Mouse (Mus musculus): Measurements from ENCODE around the gene Ankrd44. TPM values are rescaled to one million over a fixed set of nuclear protein-coding genes. Genes with fewer than 3 reads are reported as not detected.

Ankrd44 gene
- polyA plus RNA-seq, 1 experiment = 5.2 TPM

DNA sequence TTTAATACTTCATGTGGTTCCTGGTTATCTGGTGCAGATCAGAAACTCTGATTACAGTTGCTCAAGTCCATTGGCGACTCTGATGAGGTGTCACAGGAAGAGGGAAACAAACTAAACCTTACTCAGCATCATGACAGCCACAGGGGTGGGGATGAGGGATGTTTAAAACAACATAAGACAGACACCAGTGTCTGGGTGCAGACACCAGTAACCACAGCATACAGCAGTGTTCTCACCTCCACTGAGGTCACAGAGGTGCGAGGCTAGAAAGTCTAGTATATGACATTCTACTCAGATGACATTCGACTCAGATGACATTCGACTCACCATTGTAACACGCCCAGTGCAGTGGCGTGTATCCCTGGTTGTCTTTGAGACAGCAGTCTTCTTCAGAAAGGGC is 265.5 kb downstream of the Ankrd44 start:
- no peaks in the 10 kb centered on the region for H3K4me1 ChIP-seq (ENCODE audit: control insufficient read depth, insufficient read depth, low read length)
- H3K36me3 ChIP-seq (ENCODE audit: control insufficient read depth, insufficient read depth, low read length, poor library complexity, severe bottlenecking) = no peaks in the 10 kb centered on the region
- H3K9ac ChIP-seq (ENCODE audit: low read depth, poor library complexity, severe bottlenecking) = no peak overlapping the region
- TF ChIP-seq CTCF (IDR thresholded peaks at IDR 0.05; ENCODE audit: low read depth, low read length) (no peak), EP300 (IDR thresholded peaks at IDR 0.05; ENCODE audit: insufficient read depth, low read depth, low read length) (no peak), POLR2A (IDR thresholded peaks at IDR 0.05; ENCODE audit: insufficient read depth, low read length) (no peak)
- H3K27me3 ChIP-seq (ENCODE audit: control insufficient read depth, insufficient read depth, low read length, poor library complexity, severe bottlenecking) = no peaks in the 10 kb centered on the region
- no peaks in the 10 kb centered on the region for H3K9me3 ChIP-seq (replicated peaks; ENCODE audit: control insufficient read depth, insufficient read depth, low read length, poor library complexity, severe bottlenecking)
- H3K4me3 ChIP-seq (ENCODE audit: low read depth, low read length) = no peak overlapping the region
- H3K27ac ChIP-seq (ENCODE audit: insufficient read depth, low read length) = no peak overlapping the region

DNA sequence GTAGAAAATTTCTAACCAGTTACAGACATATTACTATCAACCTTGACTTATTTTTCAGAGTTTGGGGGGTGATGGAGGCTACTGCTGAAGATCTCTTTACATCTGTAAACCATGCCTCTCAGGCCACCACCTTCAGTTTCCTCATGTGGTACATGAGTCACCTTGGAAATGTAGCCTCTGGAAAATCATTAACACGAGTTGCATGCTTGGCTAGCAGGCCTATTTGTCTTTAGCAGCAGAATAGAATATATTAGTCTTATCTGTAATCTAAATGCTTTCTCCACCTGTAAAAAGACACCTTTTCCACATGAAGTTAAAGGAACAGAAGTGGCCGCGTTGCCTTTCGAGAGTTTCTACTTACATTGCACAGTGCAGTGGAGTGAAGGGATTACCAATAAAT is 267.6 kb downstream of the Ankrd44 start:
- H3K27me3 ChIP-seq (ENCODE audit: control insufficient read depth, insufficient read depth, low read length, poor library complexity, severe bottlenecking) = no peaks in the 10 kb centered on the region
- no peaks in the 10 kb centered on the region for H3K4me1 ChIP-seq (ENCODE audit: control insufficient read depth, insufficient read depth, low read length)
- no peaks in the 10 kb centered on the region for H3K36me3 ChIP-seq (ENCODE audit: control insufficient read depth, insufficient read depth, low read length, poor library complexity, severe bottlenecking)
- TF ChIP-seq CTCF (IDR thresholded peaks at IDR 0.05; ENCODE audit: low read depth, low read length) = no peak
- TF ChIP-seq POLR2A (IDR thresholded peaks at IDR 0.05; ENCODE audit: insufficient read depth, low read length) = no peak
- no peak for TF ChIP-seq EP300 (IDR thresholded peaks at IDR 0.05; ENCODE audit: insufficient read depth, low read depth, low read length)
- H3K9ac ChIP-seq (ENCODE audit: low read depth, poor library complexity, severe bottlenecking) = no peak overlapping the region
- no peaks in the 10 kb centered on the region for H3K9me3 ChIP-seq (replicated peaks; ENCODE audit: control insufficient read depth, insufficient read depth, low read length, poor library complexity, severe bottlenecking)
- H3K27ac ChIP-seq (ENCODE audit: insufficient read depth, low read length) = no peak overlapping the region
- H3K4me3 ChIP-seq (ENCODE audit: low read depth, low read length) = no peak overlapping the region

DNA sequence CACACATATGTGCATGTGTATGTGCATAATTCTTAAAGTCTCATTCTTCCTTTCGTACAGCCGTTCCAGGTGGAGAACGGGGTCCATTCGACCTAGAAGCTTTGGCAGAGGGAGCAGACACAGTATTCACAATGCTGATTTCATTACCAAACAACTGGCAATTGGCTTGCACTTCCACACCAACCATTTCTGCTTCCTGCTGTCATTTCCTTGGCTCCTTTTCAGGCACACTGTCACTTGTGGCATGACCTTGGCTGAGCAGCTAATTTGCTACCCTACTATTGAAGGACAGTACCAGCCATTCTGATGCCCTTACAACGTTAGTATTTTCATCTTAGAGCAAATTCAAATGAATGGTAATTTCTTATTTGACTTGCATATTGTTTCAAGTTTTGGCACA is 277.9 kb downstream of the Ankrd44 start:
- Histone ChIP-seq H3K27ac (ENCODE audit: insufficient read depth, low read length) (no peak overlapping the region), H3K9ac (ENCODE audit: low read depth, poor library complexity, severe bottlenecking) (no peak overlapping the region), H3K9me3 (replicated peaks; ENCODE audit: control insufficient read depth, insufficient read depth, low read length, poor library complexity, severe bottlenecking) (no peaks in the 10 kb centered on the region), H3K27me3 (ENCODE audit: control insufficient read depth, insufficient read depth, low read length, poor library complexity, severe bottlenecking) (no peaks in the 10 kb centered on the region), H3K4me1 (ENCODE audit: control insufficient read depth, insufficient read depth, low read length) (no peaks in the 10 kb centered on the region), H3K36me3 (ENCODE audit: control insufficient read depth, insufficient read depth, low read length, poor library complexity, severe bottlenecking) (no peaks in the 10 kb centered on the region), H3K4me3 (ENCODE audit: low read depth, low read length) (no peak overlapping the region)
- TF ChIP-seq CTCF (IDR thresholded peaks at IDR 0.05; ENCODE audit: low read depth, low read length) (no peak), POLR2A (IDR thresholded peaks at IDR 0.05; ENCODE audit: insufficient read depth, low read length) (no peak), EP300 (IDR thresholded peaks at IDR 0.05; ENCODE audit: insufficient read depth, low read depth, low read length) (no peak)

DNA sequence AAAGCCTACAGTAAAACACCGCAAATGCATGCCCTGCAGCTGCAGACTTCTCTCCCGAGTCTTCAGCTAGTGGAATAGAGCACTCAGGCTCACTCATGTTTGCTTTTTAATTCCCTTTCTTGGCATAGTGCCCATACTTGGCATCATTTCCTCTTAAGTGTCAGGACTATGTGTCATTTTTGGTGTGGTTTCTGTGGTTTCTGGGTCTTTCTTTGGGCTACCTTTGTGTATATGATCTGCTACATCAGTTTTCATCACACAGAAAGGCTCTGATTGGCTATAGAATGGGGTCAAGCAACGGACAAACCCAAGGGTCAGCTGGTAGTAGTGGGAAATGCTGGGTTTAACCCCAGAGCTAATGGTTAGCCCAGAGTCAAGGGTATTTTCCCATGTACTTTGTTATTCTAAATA is 278.8 kb downstream of the Ankrd44 start:
- Histone ChIP-seq H3K27ac (ENCODE audit: insufficient read depth, low read length) (no peak overlapping the region), H3K36me3 (ENCODE audit: control insufficient read depth, insufficient read depth, low read length, poor library complexity, severe bottlenecking) (no peaks in the 10 kb centered on the region)
- TF ChIP-seq POLR2A (IDR thresholded peaks at IDR 0.05; ENCODE audit: insufficient read depth, low read length) (no peak), EP300 (IDR thresholded peaks at IDR 0.05; ENCODE audit: insufficient read depth, low read depth, low read length) (no peak), CTCF (IDR thresholded peaks at IDR 0.05; ENCODE audit: low read depth, low read length) (no peak)

DNA sequence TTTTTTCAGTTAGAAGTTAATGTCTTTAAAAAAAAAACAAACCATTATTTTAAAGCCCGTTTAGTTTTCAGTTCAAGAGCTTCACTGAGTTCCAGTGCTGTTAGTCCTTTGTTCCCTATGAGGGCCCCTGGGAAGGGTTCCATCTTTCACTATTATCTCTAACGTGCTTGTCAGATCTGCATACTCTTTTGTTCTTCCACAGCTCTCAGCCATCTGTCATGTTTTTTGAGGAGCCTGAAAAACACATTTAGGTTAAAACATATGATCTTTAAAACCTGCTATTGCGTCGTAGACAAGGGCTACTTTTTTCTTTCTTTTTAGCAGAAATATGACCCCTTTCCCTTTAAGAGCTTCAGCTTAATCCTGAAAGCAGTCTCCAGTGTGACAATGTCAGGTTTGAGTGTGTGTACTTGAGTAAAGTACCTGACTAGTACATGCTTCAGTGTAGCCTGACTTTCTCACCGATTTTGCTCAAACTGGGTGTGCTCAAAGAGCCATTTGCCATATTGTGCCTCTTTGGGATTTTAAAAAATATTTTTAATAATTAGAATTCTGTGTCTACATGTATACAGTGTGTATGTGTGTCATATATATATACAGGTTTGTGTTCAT is 285.9 kb downstream of the Ankrd44 start:
- Histone ChIP-seq H3K27me3 (ENCODE audit: control insufficient read depth, insufficient read depth, low read length, poor library complexity, severe bottlenecking) (no peaks in the 10 kb centered on the region), H3K27ac (ENCODE audit: insufficient read depth, low read length) (no peak overlapping the region), H3K9ac (ENCODE audit: low read depth, poor library complexity, severe bottlenecking) (no peak overlapping the region), H3K4me3 (ENCODE audit: low read depth, low read length) (no peak overlapping the region), H3K36me3 (ENCODE audit: control insufficient read depth, insufficient read depth, low read length, poor library complexity, severe bottlenecking) (no peaks in the 10 kb centered on the region), H3K9me3 (replicated peaks; ENCODE audit: control insufficient read depth, insufficient read depth, low read length, poor library complexity, severe bottlenecking) (no peaks in the 10 kb centered on the region), H3K4me1 (ENCODE audit: control insufficient read depth, insufficient read depth, low read length) (no peaks in the 10 kb centered on the region)
- TF ChIP-seq CTCF (IDR thresholded peaks at IDR 0.05; ENCODE audit: low read depth, low read length) (no peak), EP300 (IDR thresholded peaks at IDR 0.05; ENCODE audit: insufficient read depth, low read depth, low read length) (no peak), POLR2A (IDR thresholded peaks at IDR 0.05; ENCODE audit: insufficient read depth, low read length) (no peak)

More for the DNA sequence above, 278.8 kb downstream of the Ankrd44 start:
- no peaks in the 10 kb centered on the region for H3K9me3 ChIP-seq (replicated peaks; ENCODE audit: control insufficient read depth, insufficient read depth, low read length, poor library complexity, severe bottlenecking)
- no peak overlapping the region for H3K9ac ChIP-seq (ENCODE audit: low read depth, poor library complexity, severe bottlenecking)
- no peak overlapping the region for H3K4me3 ChIP-seq (ENCODE audit: low read depth, low read length)
- no peaks in the 10 kb centered on the region for H3K4me1 ChIP-seq (ENCODE audit: control insufficient read depth, insufficient read depth, low read length)
- H3K27me3 ChIP-seq (ENCODE audit: control insufficient read depth, insufficient read depth, low read length, poor library complexity, severe bottlenecking) = no peaks in the 10 kb centered on the region

DNA sequence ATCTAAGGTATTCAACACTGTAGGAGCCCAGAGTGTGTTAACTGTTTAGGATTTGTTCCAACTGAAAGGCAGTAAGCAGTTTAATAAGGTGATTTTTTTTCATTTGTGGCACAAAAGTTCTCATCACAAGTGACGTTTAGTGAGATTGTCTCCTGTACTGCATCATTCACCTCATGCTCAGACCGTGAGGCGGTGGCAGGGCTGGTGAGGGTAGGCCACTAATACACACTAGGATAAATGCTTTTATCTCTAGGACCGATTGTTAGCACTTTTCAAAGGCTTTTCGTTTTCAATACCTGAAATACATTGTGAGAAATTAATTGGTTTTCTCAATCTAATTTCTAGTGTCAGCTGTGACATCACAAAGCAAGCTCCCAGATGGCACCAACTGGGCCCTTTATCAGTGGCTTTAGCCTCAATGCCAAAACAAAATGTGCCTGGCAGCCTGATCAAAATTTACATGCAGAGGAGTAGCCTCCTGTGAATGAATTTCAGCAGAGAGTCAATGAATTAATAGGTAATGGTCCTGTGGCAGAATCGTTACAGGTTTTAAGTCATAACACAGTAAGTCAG is 286.6 kb downstream of the Ankrd44 start:
- no peak overlapping the region for H3K4me3 ChIP-seq (ENCODE audit: low read depth, low read length)
- no peaks in the 10 kb centered on the region for H3K27me3 ChIP-seq (ENCODE audit: control insufficient read depth, insufficient read depth, low read length, poor library complexity, severe bottlenecking)
- no peaks in the 10 kb centered on the region for H3K36me3 ChIP-seq (ENCODE audit: control insufficient read depth, insufficient read depth, low read length, poor library complexity, severe bottlenecking)
- no peaks in the 10 kb centered on the region for H3K9me3 ChIP-seq (replicated peaks; ENCODE audit: control insufficient read depth, insufficient read depth, low read length, poor library complexity, severe bottlenecking)
- no peak overlapping the region for H3K27ac ChIP-seq (ENCODE audit: insufficient read depth, low read length)
- TF ChIP-seq POLR2A (IDR thresholded peaks at IDR 0.05; ENCODE audit: insufficient read depth, low read length) = no peak
- no peak overlapping the region for H3K9ac ChIP-seq (ENCODE audit: low read depth, poor library complexity, severe bottlenecking)
- no peaks in the 10 kb centered on the region for H3K4me1 ChIP-seq (ENCODE audit: control insufficient read depth, insufficient read depth, low read length)

Measured in ES-Bruce4 (cell line).